Mouse (Mus musculus) kidney, postnatal 14 days (tissue): ENCODE measurements at regions not wholly inside any gene's neighbourhood (a gene's known extent, or its start where the extent isn't known, plus 50 kb on each side); places are given as distances from the start of the nearest gene placed in this dataset.

Source experiments
- DNase-seq: peaks from one replicate; pipeline ENCODE4 v3.0.0; 2022; ENCODE audit warnings: mixed read lengths

DNA sequence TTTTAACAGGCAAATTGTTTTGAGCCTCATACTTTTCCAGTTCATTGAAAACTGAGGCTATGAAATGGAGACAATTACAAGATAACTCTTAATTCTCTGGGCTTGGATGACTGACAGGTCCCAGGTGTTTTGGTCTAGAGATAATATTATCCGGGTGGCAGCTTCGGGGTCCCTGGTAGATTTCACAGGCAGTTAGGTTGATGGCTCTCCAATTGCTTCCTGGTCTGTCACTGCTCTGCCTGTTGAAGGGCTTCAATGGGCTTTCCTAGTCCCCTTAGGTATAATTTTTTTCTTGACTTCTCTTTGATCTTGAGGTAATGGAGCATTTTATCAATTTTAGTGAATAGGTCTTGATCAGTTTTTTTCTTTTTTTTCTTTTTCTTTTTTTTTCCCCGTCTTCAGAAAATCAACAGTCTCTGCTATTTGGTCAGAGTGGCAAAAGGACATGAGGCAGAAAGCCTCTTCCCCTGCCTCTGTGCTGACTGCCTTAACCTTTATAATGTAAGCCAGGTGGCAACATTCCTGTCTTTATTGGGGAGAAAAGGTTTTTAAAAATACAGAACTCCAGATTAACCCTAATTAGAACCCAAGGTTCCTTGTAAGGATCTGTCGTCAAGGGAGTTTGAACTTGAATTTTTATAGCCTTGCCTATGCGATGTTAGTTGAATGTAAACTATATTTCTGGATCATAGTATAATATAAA is 896.0 kb upstream of the Flrt2 start:
- DNase-seq: no peak

DNA sequence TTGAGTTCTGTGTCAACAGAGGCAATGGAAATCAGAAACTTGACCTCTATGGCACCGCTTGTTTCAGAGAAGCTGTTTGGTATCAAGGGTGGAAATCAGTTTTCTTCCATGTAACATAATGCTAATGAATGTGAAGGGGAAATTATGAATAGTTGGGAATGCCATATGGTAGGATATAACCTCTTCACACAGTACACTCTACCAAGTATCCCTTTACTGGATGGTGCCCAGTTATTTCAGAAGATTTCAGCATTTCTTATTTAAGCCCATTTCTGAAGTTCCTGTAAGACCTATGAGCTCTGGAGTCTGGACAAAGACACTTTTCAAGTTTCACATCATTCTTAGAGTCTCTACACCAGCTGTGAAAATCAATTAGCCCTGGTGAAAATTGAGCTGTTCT is 887.3 kb upstream of the Flrt2 start:
- no peak for DNase-seq

DNA sequence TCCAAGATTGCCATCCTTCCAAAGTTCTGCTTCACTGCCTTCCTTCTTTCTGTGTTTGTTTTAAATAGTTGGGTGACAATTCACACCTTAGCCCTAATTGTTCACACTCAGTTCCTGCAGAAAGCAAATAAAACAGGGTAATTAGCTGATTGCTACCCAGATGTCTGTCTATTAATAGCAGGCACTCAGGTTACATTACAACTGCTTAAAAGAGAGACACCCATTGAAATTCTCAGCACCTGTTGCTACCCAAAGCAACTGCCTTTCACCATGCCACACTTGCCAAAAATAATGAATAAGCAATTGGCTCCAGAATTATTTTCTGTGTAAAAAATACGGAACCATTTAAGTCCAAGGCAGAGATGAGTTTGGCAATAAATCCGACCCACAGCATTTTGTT is 860.6 kb upstream of the Flrt2 start:
- no peak for DNase-seq

DNA sequence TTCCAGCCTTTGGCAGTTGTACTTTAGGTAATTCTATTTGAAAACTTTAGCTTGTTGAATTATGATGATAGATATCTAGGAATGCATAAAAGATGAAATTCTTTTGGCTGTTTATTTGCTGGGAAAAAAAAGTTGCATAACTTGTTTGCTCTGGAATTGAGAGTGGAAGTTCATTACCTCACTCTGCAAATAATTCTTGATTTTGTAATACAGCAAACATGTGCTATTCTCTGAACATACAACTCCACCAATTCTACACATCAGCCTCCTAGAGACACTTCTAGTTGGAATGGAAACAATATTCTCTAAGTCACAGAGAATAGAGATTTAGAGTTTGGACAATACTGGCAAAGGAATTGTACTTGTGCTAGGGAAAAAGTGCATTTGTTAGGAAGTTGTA is 829.3 kb upstream of the Flrt2 start:
- no peak for DNase-seq

DNA sequence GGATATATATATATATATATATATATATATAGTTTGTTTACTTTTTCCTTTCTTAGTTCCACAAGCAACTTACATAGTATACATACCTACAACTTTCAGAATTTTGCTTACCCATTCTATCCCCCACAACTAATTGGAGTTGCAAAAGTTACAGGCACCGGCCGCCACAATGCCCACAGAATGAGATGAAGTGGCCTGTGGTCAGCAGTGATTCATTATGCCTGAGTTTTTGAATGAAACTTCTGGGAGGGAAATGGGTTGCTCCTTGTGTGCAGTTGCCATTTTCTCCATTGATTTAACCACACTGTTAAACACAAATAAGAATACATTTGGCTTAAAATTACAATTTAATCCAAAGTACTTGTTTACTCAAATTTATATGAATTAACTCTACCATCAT is 781.2 kb upstream of the Flrt2 start:
- no peak for DNase-seq

DNA sequence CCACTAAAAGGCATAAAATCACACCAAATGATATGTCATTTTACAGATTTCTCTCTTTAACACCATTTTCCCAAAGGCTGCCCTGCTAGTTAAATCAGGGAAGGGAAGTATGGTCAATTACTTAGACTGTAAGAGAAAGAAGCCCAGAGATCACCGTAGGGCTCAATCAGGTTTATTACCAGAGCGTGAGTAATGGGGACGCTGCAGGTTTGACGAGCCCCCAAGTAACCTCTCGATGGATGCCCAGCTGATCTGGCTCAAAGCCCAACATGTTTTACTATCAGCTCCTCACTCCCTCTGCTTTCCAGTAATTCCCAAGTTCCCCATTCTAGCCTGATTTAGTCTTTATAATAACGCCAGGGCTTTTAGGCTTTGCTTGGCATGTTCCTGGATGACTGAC is 749.0 kb upstream of the Flrt2 start:
- no peak for DNase-seq
